Mouse (Mus musculus) embryo, embryonic 11 days (tissue): Measurements from ENCODE around the gene Jun.
A peak's percentile ranks its signal among the peaks of the same experiment; 100 is the strongest.

Experiments
- DNase-seq: peaks from one replicate; pipeline ENCODE4 v3.0.0-alpha.2; 2015

Jun gene

DNA sequence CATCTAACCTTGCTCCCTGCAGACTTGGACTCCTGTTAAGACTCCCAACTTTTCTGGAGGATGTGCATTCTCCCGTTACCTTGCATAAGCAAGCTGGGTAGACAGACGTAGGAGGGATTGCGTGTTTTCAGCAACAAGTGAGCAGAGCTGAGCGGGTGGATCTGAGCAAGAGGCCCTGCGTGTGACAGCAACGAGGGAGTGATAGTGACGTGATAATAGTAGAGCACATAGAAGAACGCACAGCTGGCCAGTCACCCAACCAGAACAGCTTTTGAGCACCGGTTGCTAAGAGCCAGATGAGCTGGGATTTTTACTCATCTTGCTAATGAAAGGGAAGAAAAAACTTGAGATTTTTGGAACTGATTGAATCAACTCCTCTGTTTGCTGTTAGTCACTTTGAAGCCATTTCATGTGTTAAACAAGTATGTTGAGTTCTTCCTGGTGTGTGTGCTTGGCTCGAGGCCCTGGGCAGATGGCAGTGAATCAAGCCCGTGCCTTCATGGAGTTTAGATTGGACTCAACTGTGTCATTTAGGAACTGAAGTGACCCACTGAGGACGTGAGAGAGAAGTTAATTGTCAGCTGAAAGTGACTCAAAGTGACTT, 28.6 kb downstream of the Jun start:
- no peak for DNase-seq

- no peak for DNase-seq
These were observed 30.1 kb downstream of the Jun start for GRCm38 (mm10) chr4:95021649-95022637.

DNA sequence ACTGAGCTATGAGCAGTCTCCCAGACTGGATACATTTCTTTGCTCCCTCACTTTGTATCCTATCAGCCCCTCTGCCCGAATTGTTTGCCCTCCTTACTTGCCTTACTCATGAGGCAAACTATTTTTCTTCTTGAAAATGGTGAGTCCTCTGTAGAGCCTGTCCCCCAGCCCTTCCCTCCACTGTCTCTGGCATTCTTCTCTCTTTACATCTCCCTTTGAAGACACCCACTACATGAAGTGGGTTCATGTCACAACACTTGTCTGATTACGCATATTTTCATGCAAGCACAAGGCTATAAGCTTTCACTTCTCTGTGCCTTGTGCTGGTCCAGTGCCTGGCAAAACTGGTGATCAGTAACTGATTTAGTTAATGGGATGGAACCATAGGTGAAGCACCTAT, 31.8 kb downstream of the Jun start:
- no peak for DNase-seq

GRCm38 (mm10) chr4:95018221-95018620, 33.8 kb downstream of the Jun start:
- no peak for DNase-seq

- DNase-seq, result no peak
These were observed 39.3 kb downstream of the Jun start for GRCm38 (mm10) chr4:95012706-95013105.

DNA sequence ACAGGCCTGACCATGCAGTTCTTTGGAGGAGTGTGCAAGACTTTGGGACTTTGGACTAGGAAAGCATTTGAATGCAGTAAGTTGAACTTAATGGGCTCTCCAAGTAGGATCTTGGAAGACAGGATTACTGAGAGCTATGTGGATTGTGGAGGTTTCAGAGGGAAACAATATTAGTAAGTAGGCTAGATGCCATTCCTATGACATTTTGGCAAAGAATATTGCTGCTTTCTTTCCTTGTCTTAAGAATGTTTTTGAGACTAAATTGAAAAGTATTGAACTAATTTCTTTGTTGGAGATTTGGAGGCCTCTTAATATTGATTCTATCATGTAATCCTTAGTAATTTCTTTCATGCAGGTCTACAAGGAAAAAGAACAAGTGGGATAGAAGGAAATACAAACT, 39.8 kb downstream of the Jun start:
- DNase-seq, result no peak

DNA sequence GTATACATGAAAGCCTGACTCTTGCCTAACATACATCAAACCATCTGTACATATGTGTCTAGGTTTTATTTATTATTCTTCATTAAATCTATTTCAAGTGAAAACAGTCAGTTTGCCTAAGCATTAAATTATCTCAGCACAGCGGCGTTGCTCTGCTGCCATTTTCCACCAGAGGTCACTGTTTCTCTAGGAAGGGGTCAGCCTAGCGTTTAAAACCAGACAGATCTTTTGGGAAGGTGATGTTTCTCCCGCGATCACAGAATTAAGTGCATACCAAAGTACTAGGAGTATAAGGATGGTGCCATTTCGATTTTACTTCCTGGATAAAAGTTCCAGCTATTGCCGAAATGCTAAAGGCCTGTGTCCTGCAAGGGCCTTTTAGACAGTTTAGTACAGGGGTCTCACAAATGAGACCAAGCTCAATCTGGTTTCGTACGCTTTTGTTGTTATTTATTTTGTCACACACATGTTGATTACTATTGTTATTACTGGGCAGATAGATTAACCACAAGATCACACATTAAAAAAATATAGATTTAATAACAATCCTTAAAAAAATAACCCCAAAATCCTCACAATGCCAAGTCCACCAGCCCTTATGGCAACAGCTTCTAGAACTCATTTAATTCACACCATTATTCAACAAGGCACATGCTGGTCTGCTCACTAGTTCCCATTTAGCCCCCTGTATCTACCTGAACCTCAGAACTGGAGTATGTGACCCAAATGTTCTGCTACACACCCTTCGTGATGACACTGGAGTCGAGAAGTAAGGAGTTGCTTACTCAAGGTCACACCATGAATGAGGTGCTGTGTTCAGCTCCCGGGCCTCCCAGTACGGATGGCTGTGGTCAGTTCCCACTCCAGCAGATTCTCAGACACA, 43.6 kb downstream of the Jun start:
- peak; percentile 83 for DNase-seq

DNA sequence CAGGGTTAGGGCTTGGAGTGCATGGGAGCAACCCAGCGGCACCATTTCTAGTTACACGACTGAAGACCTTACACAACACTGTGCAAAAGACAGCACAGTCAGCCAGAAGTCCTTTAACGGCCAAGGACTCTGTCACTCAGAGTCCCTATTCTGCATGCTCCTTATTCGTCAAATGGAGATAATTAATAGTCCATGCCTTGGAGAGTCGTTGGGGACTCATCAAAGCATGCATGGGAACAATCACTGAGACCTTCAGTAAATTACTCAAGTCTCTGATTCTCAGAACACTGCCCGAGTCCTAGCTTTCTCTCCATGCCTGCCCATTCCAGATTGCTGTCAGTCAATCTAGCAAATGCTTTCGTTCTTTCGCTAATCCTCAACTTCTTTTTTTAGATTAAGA, 44.3 kb downstream of the Jun start:
- DNase-seq, result no peak

GRCm38 (mm10) chr4:95005251-95005830, 46.7 kb downstream of the Jun start:
- no peak for DNase-seq

DNA sequence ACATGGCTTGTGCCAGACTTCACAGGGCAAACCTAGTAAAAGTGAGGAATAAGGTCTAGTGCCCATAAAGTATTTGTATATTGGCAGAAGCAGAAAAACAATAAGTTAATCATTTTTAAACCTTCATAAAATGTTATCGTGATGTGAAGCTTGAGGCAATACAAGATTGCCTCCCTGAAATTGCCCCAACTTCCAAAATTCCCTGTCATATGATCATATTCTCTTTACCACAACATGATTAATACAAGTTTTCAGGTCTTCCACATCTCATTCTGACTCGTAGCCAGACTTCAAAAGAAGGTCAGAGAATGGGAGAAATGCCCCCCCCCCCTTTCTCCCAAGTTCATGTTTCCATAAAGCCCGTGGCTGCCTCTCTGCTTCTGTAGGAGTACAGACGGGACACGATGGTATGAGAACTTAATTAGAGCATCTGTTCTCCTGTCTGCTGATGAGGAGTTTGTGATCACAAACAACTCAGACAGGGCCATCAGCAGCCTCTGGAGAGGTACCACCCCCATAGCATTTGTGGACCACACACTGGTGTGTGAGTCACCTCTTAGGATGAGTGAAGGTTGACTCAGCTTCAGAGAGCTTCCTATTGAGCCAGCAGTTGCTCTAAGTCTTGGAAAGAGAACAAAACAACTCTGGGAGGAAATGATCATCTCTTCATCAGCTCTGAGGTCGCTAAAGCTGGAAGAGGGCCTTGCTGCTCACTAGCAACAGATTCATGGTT, 50.8 kb downstream of the Jun start:
- DNase-seq, result no peak

DNA sequence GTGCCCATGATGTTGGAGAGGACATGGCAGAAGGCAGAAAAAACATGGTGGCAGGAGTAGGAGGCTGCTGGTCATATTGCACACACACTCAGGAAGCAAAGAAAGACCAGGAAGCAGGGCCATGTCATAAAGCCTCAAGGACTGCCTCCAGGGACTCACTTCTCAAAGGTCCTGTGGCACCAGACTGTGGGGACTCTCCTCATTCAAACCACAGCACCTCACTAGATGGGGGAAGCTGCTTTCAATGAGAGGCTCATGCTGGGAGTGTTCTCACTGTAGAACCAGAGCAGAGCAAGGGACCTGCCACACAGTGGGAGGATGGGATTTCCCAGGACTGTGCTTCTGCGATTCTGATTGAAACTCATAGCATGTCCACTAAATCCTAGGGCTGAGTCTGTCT, 51.9 kb downstream of the Jun start:
- no peak for DNase-seq

DNA sequence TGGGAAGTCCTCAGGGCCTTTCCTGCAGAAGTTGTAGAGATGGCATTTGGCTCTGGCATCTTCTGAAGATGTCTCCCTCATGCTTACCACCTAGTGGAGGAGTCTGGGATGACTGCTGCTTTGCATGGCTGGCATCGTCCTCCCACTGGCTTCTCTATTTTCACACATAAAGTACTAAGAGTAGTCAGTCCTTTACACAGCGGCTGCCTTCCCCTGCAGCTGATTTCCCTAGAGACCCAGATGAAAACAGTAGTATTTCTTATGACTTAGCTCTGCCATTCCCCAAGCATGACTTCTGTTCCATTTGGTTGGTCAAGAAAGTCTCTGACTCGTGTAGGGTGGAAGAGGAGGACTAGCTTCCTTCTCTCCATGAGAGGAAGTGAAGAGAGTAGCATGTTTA, 52.8 kb downstream of the Jun start:
- DNase-seq, result peak; percentile 18
